Mouse (Mus musculus) forebrain, embryonic 16.5 days (tissue): ENCODE results near the gene Uap1. TPM values are rescaled to one million over a fixed set of nuclear protein-coding genes. Genes with fewer than 3 reads are reported as not detected.

ENCODE experiments used
- ATAC-seq: fragments of 200-750 bp; cut with Nextera tagmentation; 2 replicates; pipeline ENCODE4 v1.8.0; 2017; ENCODE audit warnings: mild to moderate bottlenecking, moderate library complexity
- H3K27ac ChIP-seq: fragments of 300-500 bp; sonication (generic); 2 replicates; pipeline ENCODE4 v1.5.1; 2014; ENCODE audit warnings: low read length, control low read depth
- H3K27me3 ChIP-seq: fragments of 300-500 bp; sonication (generic); replicated peaks from 2 replicates; pipeline ENCODE4 v1.6.1; 2014; ENCODE audit warnings: low read length; ENCODE audit not compliant: control insufficient read depth, insufficient read depth
- H3K36me3 ChIP-seq: fragments of 300-500 bp; sonication (generic); 2 replicates; pipeline ENCODE4 v1.6.1; 2014; ENCODE audit not compliant: control insufficient read depth, insufficient read depth
- H3K4me1 ChIP-seq: fragments of 300-500 bp; sonication (generic); replicated peaks from 2 replicates; pipeline ENCODE4 v1.6.1; 2014; ENCODE audit warnings: low read length; ENCODE audit not compliant: control insufficient read depth, insufficient read depth
- H3K4me2 ChIP-seq: fragments of 300-500 bp; sonication (generic); 2 replicates; pipeline ENCODE4 v1.6.1; 2014; ENCODE audit warnings: mild to moderate bottlenecking, low read length, control low read depth
- H3K4me3 ChIP-seq: fragments of 300-500 bp; sonication (generic); replicated peaks from 2 replicates; pipeline ENCODE4 v1.5.1; 2014; ENCODE audit warnings: mild to moderate bottlenecking, low read length, control low read depth
- H3K9ac ChIP-seq: fragments of 300-500 bp; sonication (generic); replicated peaks from 2 replicates; pipeline ENCODE4 v1.6.1; 2014; ENCODE audit warnings: low read depth, low read length, control low read depth
- H3K9me3 ChIP-seq: fragments of 300-500 bp; sonication (generic); 2 replicates; pipeline ENCODE4 v1.6.1; 2016; ENCODE audit warnings: low read length; ENCODE audit not compliant: control insufficient read depth
- WGBS: fragments of 180-500 bp; shearing (Covaris S2); extraction: QIAGEN DNeasy Blood & Tissue Kit; methylation state at CpG from one replicate; pipeline ENCODE4 v1.1.7; 2014; 5-methylcytosine and 5-hydroxymethylcytosine counted together
- polyA plus RNA-seq: library from polyadenylated mRNA; unstranded; fragments of >200 nt; fragmentation: Nextera tagmentation; extraction: Ambion mirVana; gene quantifications from 2 replicates; pipeline ENCODE4 v1.2.1, GENCODE M21; 2015

Gene Uap1
- polyA plus RNA-seq, 1 experiment from 2014 or later: 56.6 TPM

DNA sequence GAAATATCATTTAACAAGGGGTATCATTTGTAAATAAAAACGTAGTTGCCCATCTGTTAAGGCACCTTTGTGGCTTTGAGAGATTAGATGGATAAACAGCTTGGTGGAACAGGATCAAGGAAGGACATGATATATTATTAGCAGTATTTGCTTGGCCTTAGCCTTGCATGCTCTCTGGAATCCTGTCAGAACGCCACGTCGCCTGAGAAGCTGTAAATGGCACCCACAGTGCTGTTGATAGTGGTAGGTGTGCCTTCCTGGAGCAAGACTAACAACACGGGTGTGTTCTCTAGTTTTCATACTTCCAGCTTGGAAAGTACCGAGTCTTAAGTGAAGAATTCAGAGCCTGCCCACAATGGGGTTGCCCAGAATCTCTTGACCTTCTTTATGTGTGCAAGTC is 1.1 kb upstream of the Uap1 start:
- H3K4me2 ChIP-seq: no peak overlapping the region
- H3K9ac ChIP-seq: no peak overlapping the region
- peaks cover 11% of the 10 kb centered on the region for H3K4me1 ChIP-seq
- H3K27me3 ChIP-seq: no peaks in the 10 kb centered on the region
- no peak for ATAC-seq
- H3K27ac ChIP-seq: no peak overlapping the region
- no peaks in the 10 kb centered on the region for H3K9me3 ChIP-seq
- H3K4me3 ChIP-seq: no peak overlapping the region
- no peaks in the 10 kb centered on the region for H3K36me3 ChIP-seq
- 57% methylated on average over 6 of the region's 6 CpGs for WGBS

DNA sequence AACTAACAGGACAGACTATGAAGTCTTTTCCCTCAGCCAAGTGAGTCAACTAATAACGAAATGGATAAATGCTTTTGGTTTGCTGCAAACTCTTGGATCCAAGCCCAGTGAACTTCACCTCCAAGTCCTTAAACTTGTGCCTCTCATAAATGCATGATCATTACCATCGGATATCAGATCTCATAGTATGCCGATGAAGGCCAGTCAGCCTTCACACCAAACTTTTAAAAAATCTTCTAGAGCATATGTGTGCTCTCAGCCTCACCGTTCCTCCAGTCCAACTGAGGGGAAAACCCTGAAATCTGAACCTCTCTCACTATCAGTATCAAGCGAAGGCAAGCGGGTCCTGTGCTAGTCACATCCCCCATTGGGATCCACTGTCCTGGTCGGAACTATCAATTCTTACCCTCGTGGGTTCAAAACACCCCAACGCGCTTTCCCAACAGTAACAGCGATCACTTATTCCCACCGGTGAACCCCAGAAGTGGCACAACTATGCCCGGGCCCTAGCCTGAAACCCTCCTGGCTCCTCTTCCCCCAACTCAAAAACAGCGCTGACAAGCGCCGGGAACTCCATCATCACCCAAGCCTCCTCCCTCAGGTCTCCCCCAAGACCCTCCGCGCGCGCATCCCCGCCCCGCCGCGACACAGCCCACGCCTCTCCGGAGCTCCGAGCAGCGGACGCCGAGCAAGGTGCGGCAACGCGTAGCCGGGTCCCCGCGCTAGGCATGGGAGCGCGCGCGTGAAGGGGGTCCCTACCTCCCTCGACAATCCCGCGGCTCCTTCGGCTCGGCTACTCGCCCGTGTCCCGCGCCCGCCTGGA is 555 bp downstream of the Uap1 start:
- H3K36me3 ChIP-seq: no peaks in the 10 kb centered on the region
- peak overlapping the region; percentile 74 for H3K4me3 ChIP-seq
- peak overlapping the region; percentile 71 for H3K4me2 ChIP-seq
- no peaks in the 10 kb centered on the region for H3K9me3 ChIP-seq
- peak overlapping the region; percentile 83 for H3K9ac ChIP-seq
- H3K27ac ChIP-seq: peak overlapping the region; percentile 68
- ATAC-seq: peak; percentile 87
- no peaks in the 10 kb centered on the region for H3K27me3 ChIP-seq
- under 1% methylated on average over 45 of the region's 50 CpGs for WGBS
- H3K4me1 ChIP-seq: peaks cover 11% of the 10 kb centered on the region

DNA sequence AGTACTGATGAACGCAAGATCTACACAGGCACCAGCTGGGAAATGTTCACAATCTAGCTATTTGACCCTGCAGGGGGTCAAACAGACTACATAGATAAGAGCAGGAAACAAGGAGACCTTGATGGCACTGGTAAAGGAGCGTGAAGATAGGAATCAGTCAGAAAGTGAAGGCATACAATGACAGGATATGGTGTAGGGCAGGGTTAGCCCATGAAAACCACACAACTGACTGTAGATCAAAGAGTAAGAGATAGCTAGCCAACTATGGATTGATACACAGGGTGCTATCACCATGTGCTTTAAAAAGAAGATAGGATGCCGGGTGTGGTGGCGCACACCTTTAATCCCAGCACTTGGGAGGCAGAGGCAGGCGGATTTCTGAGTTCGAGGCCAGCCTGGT is 7.0 kb downstream of the Uap1 start:
- no peaks in the 10 kb centered on the region for H3K4me1 ChIP-seq
- no peak overlapping the region for H3K4me2 ChIP-seq
- ATAC-seq: no peak
- H3K4me3 ChIP-seq: no peak overlapping the region
- H3K27me3 ChIP-seq: no peaks in the 10 kb centered on the region
- 96% methylated on average over 6 of the region's 6 CpGs for WGBS
- H3K36me3 ChIP-seq: 0 out of 2 replicates have a peak, but pooled peaks cover 2% of the 10 kb centered on the region
- no peak overlapping the region for H3K27ac ChIP-seq
- H3K9me3 ChIP-seq: no peaks in the 10 kb centered on the region
- H3K9ac ChIP-seq: no peak overlapping the region

DNA sequence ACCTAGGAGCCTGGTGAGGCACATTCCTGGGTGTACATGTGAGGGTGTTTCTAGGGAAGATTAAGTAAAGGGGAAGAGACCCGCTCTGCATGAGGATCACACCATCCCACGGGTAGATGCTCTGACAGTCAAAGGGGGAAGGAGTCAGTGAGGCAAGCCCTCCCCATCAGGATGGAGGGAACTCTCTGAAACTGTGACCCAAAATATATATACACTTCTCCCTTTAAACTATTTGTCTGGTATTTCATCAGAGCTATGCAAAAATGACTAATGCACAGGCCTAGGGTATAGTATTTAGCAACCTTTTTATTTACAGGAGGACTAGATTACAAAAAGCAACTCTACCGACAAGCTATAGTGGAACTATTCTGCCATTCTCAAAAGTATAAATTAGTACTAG is 9.8 kb downstream of the Uap1 start:
- 86% methylated on average over 3 of the region's 3 CpGs for WGBS
- Histone ChIP-seq H3K4me1 (no peaks in the 10 kb centered on the region), H3K27ac (no peak overlapping the region), H3K4me3 (no peak overlapping the region), H3K4me2 (no peak overlapping the region), H3K36me3 (0 out of 2 replicates have a peak, but pooled peaks cover 2% of the 10 kb centered on the region), H3K9ac (no peak overlapping the region), H3K27me3 (no peaks in the 10 kb centered on the region), H3K9me3 (no peaks in the 10 kb centered on the region)
- no peak for ATAC-seq

DNA sequence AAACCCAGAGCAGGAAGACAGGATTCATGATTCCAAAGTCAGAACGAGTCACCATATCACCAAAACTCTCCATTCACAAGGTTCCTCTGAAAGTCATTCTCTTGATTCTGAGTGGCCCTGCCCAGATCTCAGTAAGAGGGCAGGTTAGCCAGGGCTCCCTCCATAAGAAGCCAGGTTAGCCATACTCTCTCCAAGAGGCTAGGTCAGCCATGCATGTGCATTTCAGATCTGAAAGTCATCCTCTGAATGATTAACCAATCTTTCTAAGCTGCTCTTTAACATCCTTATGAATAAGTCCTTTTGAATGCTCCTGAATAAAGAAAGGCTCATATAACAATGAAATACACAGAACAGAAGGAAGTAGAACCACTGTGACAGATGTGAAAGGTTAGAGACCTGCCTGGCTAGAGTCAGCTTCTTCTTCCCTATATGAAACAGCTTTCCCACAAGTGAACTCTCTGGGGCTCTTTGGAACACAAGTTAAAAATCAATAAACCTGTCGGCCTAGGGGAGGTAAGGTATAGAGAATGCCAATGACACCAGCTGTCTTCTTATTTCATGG is 10.6 kb downstream of the Uap1 start:
- no peak overlapping the region for H3K9ac ChIP-seq
- 90% methylated on average over 2 of the region's 2 CpGs for WGBS
- H3K27me3 ChIP-seq: no peaks in the 10 kb centered on the region
- 0 out of 2 replicates have a peak, but pooled peaks cover 2% of the 10 kb centered on the region for H3K36me3 ChIP-seq
- no peak for ATAC-seq
- H3K27ac ChIP-seq: no peak overlapping the region
- H3K9me3 ChIP-seq: no peaks in the 10 kb centered on the region
- H3K4me3 ChIP-seq: no peak overlapping the region
- peaks cover 2% of the 10 kb centered on the region; the same call in 1 of the 2 replicates for H3K4me1 ChIP-seq
- no peak overlapping the region for H3K4me2 ChIP-seq

DNA sequence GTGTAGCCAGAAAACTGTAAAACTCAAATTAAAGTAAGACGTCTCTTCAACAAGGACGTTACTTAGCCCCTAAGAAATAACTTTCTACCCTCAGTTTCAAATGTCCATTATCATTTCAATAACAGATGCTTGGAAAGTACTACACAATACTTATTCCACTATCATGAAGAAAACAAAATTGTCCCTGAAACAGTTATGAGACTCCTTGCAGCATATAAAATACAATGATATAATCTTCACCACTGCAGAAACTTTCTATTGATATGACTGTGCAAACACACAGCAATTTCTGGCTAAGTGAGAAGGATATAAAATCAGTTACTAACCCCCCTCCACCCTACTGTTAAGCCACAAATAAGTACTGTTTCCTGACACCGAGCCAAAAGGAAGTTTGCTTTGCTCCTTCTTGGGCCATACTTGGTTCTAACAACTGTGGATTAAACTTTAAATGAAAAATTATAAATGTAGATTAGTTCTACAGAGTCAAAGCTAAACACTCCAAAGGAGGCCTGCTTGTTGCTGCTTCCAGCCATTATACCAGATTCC is 11.3 kb downstream of the Uap1 start:
- 0 out of 2 replicates have a peak, but pooled peaks cover 2% of the 10 kb centered on the region for H3K36me3 ChIP-seq
- H3K4me2 ChIP-seq: no peak overlapping the region
- H3K4me3 ChIP-seq: no peak overlapping the region
- H3K27me3 ChIP-seq: no peaks in the 10 kb centered on the region
- H3K4me1 ChIP-seq: peaks cover 3% of the 10 kb centered on the region; the same call in 1 of the 2 replicates
- ATAC-seq: no peak
- no peak overlapping the region for H3K27ac ChIP-seq
- 85% methylated on average over 3 of the region's 3 CpGs for WGBS
- H3K9ac ChIP-seq: no peak overlapping the region
- H3K9me3 ChIP-seq: no peaks in the 10 kb centered on the region

DNA sequence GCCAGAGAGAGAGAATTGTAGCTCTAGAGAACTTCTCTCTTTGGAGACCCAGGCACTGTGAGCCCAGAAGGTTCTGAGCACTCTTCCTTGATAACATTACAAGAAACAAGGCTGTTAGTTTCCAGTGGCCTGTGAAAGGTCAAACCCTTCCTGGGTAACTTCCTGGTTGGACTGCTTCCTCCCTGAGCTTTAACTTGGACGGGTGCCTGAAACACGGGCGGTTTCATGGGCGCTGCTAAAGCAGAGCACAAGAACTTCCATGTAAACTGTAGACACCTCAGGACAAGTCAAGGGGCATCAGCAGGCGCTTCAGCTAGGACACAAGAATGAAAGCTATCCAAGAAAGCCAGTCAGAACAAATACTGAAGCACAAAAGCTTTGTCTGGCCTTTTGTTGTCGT is 12.9 kb downstream of the Uap1 start:
- H3K9me3 ChIP-seq: no peaks in the 10 kb centered on the region
- no peak overlapping the region for H3K27ac ChIP-seq
- H3K4me1 ChIP-seq: peaks cover 3% of the 10 kb centered on the region; the same call in 1 of the 2 replicates
- H3K27me3 ChIP-seq: no peaks in the 10 kb centered on the region
- H3K4me2 ChIP-seq: no peak overlapping the region
- H3K9ac ChIP-seq: no peak overlapping the region
- 0 out of 2 replicates have a peak, but pooled peaks cover 2% of the 10 kb centered on the region for H3K36me3 ChIP-seq
- 84% methylated on average over 6 of the region's 6 CpGs for WGBS
- no peak for ATAC-seq
- no peak overlapping the region for H3K4me3 ChIP-seq

DNA sequence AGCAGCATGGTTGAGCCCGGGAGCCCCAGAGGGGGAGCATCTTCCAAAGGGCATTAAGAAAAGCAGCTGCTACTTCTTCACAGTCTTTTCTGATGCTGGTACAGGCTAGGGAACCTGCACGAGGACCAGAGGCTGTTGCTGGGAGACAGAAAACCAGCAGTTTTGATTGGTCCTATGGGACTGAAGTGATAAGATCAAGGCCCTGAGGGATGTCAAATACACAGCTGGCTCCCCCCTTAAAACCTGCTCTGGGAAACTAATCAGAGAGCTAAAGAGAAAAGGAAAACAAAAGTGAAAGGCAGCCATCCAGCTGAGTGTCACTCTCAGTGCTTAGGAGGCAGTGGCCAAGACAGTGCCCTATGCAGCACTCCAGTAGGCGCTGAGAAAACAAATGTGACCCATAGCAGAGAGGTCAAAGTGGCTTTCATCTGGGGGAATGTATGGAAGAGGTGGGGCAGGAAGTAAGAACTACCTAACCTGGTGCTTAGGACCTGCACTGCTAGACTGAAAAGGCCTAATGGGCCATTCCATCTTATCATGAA is 14.3 kb downstream of the Uap1 start:
- 62% methylated on average over 3 of the region's 3 CpGs for WGBS
- Histone ChIP-seq H3K27me3 (no peaks in the 10 kb centered on the region), H3K9ac (no peak overlapping the region), H3K9me3 (no peaks in the 10 kb centered on the region), H3K4me2 (no peak overlapping the region), H3K36me3 (0 out of 2 replicates have a peak, but pooled peaks cover 2% of the 10 kb centered on the region), H3K4me3 (no peak overlapping the region), H3K4me1 (peaks cover 6% of the 10 kb centered on the region), H3K27ac (no peak overlapping the region)
- ATAC-seq: no peak

DNA sequence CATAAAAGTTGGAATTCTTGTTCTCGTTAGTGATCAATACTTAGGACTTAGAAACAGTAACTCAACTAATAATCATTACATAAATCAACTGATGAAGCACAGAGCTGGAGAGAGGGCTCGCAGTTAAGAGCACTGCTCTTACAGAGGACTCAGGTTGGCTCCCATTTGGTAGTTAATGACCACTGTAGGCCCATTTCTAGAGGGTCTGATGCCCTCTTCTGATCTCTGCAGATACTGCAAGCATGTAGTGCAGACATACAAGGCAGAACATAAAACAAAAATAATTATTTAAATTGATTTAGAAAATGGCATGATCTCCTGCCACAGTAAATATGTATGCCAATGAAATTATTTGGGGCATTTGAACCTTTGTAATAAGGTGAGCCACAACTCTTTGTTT is 15.1 kb downstream of the Uap1 start:
- 93% methylated on average over 2 of the region's 2 CpGs for WGBS
- H3K4me3 ChIP-seq: no peak overlapping the region
- no peaks in the 10 kb centered on the region for H3K9me3 ChIP-seq
- no peak overlapping the region for H3K9ac ChIP-seq
- no peaks in the 10 kb centered on the region for H3K27me3 ChIP-seq
- no peaks in the 10 kb centered on the region for H3K36me3 ChIP-seq
- H3K27ac ChIP-seq: no peak overlapping the region
- H3K4me1 ChIP-seq: peaks cover 8% of the 10 kb centered on the region
- no peak overlapping the region for H3K4me2 ChIP-seq
- no peak for ATAC-seq
